Mouse (Mus musculus): ENCODE data around the gene Gan.

Gan gene

DNA sequence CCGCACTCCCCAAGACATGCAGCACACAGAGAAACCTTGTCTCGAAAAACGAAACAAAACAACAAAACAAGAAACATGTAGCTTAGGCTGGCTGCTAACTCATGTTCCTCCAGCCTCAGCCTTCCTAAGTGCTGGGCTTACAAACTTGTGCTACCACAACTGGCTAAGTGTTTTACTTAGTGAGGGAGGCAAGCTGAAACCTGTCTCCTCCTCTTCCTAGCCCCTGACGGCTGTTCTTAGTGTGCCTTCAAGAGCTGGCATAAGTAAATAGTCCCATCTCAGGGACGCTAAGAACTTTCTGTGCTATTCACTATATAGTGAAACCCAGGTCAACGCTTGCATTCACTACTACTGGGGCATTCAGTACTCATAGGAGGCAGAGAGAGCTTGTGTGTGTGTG, 96.6 kb downstream of the Gan start:
- no peak for DNase-seq (ENCODE audit: low read depth)

DNA sequence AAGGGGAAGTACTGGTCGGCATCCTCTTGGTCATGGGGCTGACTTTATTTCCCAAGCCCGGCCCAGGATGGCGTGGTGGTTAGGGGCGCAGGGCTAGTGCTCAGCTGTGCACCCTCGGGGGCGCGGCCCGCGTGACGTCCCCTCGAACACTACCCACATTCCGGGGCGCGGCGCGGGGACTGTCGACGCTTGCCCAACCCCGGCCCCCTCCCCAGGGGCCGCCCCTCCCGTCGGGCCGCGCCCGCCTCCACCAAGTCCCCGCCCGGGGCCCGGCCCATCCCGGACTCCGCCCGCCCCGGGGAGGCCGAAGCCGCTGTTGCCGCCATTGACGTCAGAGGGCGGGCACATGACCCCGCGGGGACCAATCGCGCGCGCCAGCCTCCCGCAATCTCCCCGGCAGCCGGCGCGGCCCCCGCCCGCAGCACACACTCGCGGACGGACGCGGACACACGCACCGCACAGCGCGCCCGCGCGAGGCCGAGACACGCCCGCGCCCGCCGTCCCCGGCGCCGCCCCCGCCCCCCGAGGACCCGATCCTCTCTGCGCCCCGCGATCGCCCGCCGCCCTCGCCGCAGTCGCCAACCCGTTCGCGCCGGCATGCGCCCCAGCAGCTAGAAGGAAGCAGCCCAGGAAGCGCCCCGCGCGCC, 98.5 kb downstream of the Gan start:
- peak; percentile 95 for DNase-seq (ENCODE audit: low read depth)

DNA sequence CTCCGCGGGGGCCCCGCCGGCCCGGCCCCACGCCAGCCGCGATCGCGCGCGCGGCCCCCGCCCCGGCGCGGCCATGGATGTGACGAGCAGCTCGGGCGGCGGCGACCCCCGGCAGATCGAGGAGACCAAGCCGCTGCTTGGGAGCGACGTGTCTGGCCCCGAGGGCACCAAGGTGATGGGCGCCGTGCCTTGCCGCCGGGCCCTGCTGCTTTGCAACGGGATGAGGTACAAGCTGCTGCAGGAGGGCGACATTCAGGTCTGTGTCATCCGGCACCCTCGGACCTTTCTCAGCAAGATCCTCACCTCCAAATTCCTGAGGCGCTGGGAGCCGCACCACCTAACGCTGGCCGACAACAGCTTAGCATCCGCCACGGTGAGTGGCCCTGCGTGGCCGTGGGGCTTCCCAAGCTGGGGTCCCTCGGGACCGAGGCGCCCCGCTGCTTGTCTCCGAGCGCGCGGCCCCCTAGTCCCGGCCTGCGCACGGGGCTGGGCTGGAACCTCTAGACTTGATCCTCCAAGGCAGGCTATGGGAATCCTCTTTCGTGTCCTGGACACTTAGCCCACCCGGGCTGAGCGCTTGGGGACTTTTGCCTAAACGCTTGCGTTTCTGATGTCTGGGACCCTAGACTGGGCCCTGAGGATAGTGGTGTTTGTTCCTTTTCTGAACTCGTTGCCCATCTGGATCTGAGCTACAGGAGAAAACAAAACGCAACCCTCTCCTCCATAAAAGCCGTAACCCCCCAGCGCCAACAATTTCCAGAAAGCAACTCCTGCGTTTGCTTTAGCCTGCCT, 99.3 kb downstream of the Gan start, which contains the start of gene Cmip:
Cmip (plus strand) TSS at position 36 of the 792 bp plus-strand sequence.
- DNase-seq (ENCODE audit: low read depth) = peak; percentile 63

DNA sequence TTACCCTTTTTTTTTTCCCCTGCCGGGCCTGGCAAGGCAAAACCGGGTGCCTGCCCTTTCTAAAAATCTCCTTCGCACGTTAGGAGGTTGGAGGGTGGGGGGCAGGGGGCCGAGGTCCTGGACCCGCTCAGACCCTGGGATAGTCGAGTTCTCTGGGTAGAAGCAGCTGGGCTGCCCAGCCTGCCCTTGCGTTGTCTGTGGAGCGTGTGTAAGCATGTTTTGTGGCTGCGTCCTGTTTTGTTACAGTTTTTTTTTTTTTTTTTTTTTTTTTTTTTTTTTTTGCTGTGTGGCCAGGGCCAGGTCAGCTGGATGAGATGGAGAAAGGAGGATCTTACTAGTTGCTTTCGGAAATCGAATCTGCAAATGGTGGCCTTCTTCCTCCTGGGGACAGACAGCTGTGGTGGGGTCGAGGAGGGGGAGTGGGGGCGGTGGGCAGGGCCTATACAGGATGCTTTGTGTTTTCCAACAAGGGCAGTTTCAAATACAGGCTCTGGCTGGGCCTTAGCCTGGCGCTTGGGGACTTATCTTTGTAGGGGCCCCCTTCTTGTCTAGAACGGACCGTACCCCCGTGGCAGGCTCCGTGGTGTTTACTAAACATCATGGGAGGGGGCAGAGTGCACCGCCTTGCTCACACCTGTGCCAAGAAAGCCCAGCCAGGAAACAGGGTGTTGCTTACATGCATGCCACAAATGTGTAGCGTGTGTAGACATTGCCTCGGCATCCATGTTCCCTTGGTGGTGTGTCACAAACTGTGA, 100.1 kb downstream of the Gan start:
- peak; percentile 80 for DNase-seq (ENCODE audit: low read depth)

DNA sequence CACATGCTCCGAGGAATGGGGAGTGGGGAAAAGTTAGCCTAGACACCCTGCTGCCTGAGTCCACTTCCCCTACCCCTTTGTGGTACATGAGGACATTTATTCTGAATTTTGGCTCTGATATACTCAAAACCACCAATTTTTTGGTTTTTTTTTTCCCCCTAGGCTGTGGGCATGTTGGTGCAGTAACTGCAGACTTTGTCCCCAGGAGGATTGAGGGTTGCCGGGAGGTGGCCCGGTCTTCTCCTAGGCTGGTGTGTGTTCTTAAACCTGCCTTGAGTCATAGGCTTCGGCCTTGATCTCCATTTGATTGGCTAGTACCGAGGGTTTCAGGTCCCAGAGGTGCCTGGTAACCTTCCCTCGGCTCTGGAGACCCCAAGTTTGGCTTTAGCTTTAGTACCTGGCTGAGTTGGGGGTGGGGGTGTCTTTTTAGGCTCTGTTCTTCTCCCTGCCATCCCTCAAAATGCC, 100.7 kb downstream of the Gan start:
- no peak for DNase-seq (ENCODE audit: low read depth)

DNA sequence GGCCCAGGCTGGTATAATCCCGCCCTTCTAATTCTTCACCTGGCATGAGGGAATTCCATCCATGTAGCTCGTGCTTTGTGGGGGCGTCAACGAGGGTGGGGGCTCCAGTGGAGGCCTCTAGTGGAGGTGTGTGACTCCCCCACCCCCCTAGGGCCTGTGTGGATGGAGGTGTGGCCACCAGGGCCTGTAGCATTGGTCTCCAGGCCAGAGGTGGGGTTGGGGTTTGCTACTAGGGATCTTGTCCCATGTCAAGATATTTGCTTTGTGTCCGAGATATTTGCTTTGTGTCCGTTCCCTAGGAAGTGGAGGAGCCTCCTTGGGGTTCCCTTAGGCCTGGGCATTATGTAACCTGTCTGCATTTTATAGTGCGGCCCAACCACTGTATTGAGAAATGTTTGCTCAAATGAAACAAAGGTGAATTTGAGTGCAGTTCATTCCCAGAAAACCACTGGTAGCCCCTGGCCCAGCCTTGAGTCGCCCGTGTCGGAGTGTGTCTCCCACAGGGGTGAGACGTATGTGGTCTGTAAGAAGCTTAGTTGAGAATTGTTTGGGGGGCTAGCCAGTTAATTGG, 101.6 kb downstream of the Gan start:
- DNase-seq (ENCODE audit: low read depth) = peak; percentile 53

DNA sequence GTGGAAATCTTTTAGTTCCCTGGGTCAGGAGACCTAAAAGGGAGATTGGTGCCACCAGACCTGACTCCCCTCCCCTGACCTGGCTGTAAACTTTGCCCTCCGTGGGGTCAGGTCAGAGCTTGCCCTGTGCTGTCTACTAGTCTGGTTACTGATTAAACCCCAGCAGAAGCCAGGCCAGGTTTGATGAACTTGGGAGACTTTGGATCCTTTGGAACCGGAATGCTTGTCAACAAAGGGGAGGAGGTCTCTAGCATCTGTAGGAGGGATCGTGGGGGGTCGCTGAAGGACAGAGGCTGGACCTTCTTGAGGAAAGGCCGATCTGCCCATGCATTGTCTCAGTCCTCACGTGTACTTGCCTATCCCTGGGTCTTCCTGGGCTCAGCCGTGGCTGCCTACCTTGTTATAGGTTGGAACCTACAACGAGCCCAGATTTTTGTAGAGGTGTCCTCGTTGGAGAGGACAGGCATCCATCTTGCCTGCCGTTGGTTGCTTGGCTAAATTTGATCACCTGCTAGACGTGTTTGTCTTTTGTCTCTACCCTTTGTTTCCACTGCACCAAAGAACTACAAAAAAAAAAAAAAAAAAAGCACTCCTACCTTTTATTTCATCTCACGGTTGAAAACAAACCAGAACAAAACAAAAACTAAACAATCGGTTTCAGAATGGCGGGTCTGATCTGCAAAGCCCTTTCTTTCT, 102.4 kb downstream of the Gan start:
- DNase-seq (ENCODE audit: low read depth) = peak; percentile 62

DNA sequence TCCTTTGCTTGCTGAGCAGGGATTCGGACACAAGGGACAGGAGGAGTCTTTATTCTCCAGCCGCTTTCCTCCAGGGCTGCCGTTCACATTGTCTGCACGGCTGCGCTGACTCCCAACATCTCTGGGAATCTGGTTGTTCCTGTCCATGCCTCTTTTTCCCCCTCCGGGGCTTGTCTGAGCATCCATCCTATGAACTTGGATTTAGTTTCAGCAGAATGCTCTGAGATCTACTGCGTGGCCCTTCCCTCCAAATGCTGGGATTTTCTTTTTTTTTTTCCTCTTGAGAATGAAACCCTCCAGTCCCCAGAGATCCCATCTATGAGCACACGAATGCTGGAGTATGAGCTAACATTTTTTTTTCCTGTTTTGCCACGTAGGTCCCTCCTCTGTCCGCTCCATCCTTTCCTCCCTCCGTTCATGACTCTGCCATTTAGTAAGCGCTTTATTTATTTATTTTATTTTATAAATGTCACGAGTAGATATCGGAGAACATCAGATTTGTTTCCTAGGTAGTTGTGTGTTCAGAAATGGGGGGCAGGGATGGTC, 103.1 kb downstream of the Gan start:
- no peak for DNase-seq (ENCODE audit: low read depth)

DNA sequence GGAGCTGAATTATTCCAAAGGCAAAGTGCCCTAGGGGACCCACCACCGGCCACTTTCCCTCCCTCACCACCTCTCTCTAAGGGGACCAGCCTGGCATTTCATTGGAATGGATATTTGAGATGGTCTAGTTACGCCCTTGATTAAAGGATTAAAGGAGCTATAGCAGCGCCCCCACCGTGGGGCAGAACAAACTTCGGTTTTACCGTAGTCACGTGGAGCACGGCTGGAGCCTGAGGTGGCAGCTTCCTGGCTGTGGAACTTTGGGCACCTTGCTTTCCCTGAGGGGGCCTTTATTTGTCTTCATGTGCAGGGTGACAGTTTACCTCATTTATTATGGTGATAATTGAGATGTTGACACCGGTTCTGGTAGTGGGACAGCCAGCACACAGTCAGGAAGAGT, 103.8 kb downstream of the Gan start:
- peak; percentile 66 for DNase-seq (ENCODE audit: low read depth)

DNA sequence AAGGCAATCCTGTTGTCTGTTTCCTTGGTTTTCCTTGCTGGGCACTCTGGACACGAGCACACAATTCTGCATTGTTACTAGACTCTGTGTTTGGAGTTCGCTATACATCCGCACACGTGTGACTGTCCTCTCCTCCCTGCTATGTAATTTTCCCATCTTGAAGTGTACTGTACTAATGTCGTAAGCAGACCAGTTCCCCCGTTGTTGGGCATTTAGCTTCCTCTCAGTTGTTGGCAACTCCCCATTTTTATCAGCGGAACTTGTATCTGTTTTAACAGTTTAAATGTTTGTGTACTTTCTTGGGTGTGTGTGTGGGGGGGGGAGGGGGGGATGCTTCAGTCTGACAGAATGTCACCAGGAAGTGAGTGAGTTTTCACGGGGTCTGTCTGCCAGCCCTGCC, 104.8 kb downstream of the Gan start:
- DNase-seq (ENCODE audit: low read depth) = peak; percentile 71

DNA sequence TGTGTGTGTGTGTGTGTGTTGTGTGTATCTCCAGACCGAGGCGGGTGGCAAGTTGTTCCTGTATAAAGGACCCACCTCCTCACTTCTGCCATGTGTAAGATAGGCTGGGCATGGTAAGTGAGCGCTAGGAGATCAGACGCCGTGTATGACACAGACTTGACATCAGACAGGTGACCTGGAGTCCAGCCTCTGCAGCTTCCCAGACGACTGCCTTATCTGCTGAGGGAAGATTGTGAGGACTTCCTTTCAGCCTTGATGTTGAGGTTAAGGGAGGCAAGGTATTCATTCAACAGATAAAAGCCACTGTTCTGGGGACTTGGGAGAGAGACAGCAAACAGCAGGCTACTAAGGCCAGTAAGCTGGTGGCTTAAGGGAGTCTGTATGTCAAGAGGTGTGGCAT, 105.5 kb downstream of the Gan start:
- peak; percentile 49 for DNase-seq (ENCODE audit: low read depth)

DNA sequence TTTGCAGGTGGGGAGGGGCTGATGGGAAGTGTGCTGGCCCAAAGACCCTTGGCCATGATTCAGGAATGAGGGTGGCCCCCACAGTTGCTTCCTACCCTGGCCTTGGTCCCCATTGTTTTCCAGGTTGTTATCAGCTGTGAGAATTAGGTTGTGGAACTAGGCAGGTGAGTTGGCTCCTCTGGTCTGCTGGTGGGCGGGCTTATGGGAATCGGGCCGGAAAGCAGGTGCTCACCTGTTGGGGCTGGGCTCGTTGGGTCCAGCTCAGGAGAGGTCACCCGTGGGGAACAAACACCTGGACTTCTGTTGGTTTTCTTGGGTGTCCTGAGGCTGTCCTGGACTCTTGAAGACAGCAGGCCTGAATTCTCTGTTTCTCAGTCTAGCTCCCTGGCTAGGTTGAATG, 107.1 kb downstream of the Gan start:
- DNase-seq (ENCODE audit: low read depth) = no peak

Data from induced T-regulatory cell, adult 2 months (primary cell).